Comparison of ENCODE assay signal across 16 mouse cellular contexts in the genomic region with DNA sequence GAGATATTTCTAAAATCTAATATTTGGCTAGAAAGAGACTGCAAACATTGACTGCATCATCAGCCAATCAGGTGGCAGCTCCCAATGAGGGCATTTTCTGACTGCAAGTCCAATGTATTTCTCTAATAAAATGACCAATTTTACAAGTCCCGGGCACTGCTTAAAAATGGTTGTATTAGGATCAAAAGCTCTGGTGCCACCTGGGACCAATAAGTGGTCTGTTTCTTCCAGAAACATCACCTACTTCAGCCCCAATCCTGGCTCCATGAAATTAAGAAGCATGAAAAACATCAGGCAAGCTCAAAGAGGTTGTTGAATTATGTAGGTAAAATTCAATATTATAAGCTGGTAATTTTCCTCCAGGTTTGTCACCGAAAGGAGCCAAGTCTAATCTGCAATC.
"Had no signal": no experiment of that assay in that cellular context is flagged by ENCODE, and none has a peak within 500 bp of the region (broad histone marks: within the 10 kb centered on the region; RNA-seq: fewer than 3 reads in every experiment).

No protein-coding gene starts in this region.

- H3K27me3 ChIP-seq: neural tube, embryonic 13.5 days; neural tube, embryonic 15.5 days; stomach, embryonic 15.5 days had no signal

- H3K9me3 ChIP-seq: neural tube, embryonic 13.5 days; neural tube, embryonic 15.5 days; stomach, embryonic 15.5 days had no signal

- H3K4me1 ChIP-seq: neural tube, embryonic 13.5 days; neural tube, embryonic 15.5 days; stomach, embryonic 15.5 days had no signal

- H3K36me3 ChIP-seq: neural tube, embryonic 15.5 days; stomach, embryonic 15.5 days had no signal

- H3K27ac ChIP-seq: neural tube, embryonic 13.5 days; neural tube, embryonic 15.5 days; stomach, embryonic 15.5 days; stomach, postnatal 0 days had no signal

- DNase-seq: retina, postnatal 1 day; right cerebral cortex, adult 18-20 months; right cerebral cortex, postnatal 14 days; right cerebral cortex, postnatal 25 days; right cerebral cortex, postnatal 4 days; spleen, adult 18-20 months; thymus, adult 18-20 months; thymus, adult 2 months; thymus, postnatal 14 days; thymus, postnatal 25 days; thymus, postnatal 36 days; thymus, postnatal 4 days had no signal

- H3K4me2 ChIP-seq: neural tube, embryonic 13.5 days; neural tube, embryonic 15.5 days; stomach, embryonic 15.5 days had no signal

- H3K9ac ChIP-seq: neural tube, embryonic 13.5 days; neural tube, embryonic 15.5 days; stomach, embryonic 15.5 days had no signal

- H3K4me3 ChIP-seq: neural tube, embryonic 13.5 days; neural tube, embryonic 15.5 days; stomach, embryonic 15.5 days had no signal
